Mouse (Mus musculus) stomach, postnatal 0 days (tissue): Measurements from ENCODE around the gene Efna1. TPM values are rescaled to one million over a fixed set of nuclear protein-coding genes. Genes with fewer than 3 reads are reported as not detected.

Experiments used
- ATAC-seq: fragments of 200-750 bp; cut with Nextera tagmentation; 2 replicates; pipeline ENCODE4 v1.8.0; 2017; ENCODE audit not compliant: low FRiP score, low TSS enrichment
- DNase-seq: peaks from one replicate; pipeline ENCODE4 v3.0.0-alpha.2; 2016; ENCODE audit warnings: low spot score
- H3K27ac ChIP-seq: fragments of 300-500 bp; sonication (generic); replicated peaks from 2 replicates; pipeline ENCODE4 v1.5.1; 2014; ENCODE audit warnings: mild to moderate bottlenecking, control low read depth
- H3K27me3 ChIP-seq: fragments of 300-500 bp; sonication (generic); 2 replicates; pipeline ENCODE4 v1.6.1; 2014; ENCODE audit warnings: low read length; ENCODE audit not compliant: control insufficient read depth, insufficient read depth
- H3K36me3 ChIP-seq: fragments of 300-500 bp; sonication (generic); 2 replicates; pipeline ENCODE4 v1.6.1; 2014; ENCODE audit warnings: low read length, mixed read lengths; ENCODE audit not compliant: control insufficient read depth, insufficient read depth
- H3K4me1 ChIP-seq: fragments of 300-500 bp; sonication (generic); replicated peaks from 2 replicates; pipeline ENCODE4 v1.6.1; 2014; ENCODE audit warnings: antibody characterized with exemption; ENCODE audit not compliant: control insufficient read depth, insufficient read depth
- H3K4me2 ChIP-seq: fragments of 300-500 bp; sonication (generic); replicated peaks from 2 replicates; pipeline ENCODE4 v1.6.1; 2014; ENCODE audit warnings: low read depth, mild to moderate bottlenecking, control low read depth, moderate library complexity
- H3K4me3 ChIP-seq: fragments of 300-500 bp; sonication (generic); 2 replicates; pipeline ENCODE4 v1.5.1; 2014; ENCODE audit warnings: low read depth, low read length, control low read depth
- H3K9ac ChIP-seq: fragments of 300-500 bp; sonication (generic); 2 replicates; pipeline ENCODE4 v1.6.1; 2014; ENCODE audit warnings: mild to moderate bottlenecking, low read length, control low read depth, mixed read lengths
- H3K9me3 ChIP-seq: fragments of 300-500 bp; sonication (generic); 2 replicates; pipeline ENCODE4 v1.6.1; 2016; ENCODE audit warnings: low read length; ENCODE audit not compliant: control insufficient read depth
- CTCF ChIP-seq: IDR thresholded peaks from 2 replicates; pipeline ENCODE4 v1.5.1; 2016; ENCODE audit warnings: antibody characterized with exemption, low read depth, mild to moderate bottlenecking, moderate library complexity
- EP300 ChIP-seq: optimal IDR thresholded peaks from 2 replicates; pipeline ENCODE3; 2016; ENCODE audit warnings: antibody characterized with exemption
- WGBS: fragments of 180-500 bp; shearing (Covaris S2); extraction: QIAGEN DNeasy Blood & Tissue Kit; methylation state at CpG from one replicate; pipeline ENCODE4 v1.1.7; 2014; 5-methylcytosine and 5-hydroxymethylcytosine counted together
- polyA plus RNA-seq: library from polyadenylated mRNA; unstranded; fragments of >200 nt; fragmentation: Nextera tagmentation; extraction: Ambion mirVana; gene quantifications from 2 replicates; pipeline ENCODE4 v1.2.1, GENCODE M21; 2015

The Efna1 gene
- polyA plus RNA-seq, 1 experiment from 2014 or later = 36.6 TPM

GRCm38 (mm10) chr3:89318971-89319590 lies 38.1 kb upstream of the Efna1 start:
- H3K36me3 ChIP-seq = no peaks in the 10 kb centered on the region
- 0 out of 2 replicates have a peak overlapping the region, but pooled peaks have one; percentile 30 for H3K27ac ChIP-seq
- peak overlapping the region; percentile 56 for H3K4me3 ChIP-seq
- H3K27me3 ChIP-seq = no peaks in the 10 kb centered on the region
- no peaks in the 10 kb centered on the region for H3K9me3 ChIP-seq
- DNase-seq = no peak
- peaks cover 15% of the 10 kb centered on the region for H3K4me1 ChIP-seq
- TF ChIP-seq EP300 = no peak
- no peak for TF ChIP-seq CTCF
- peak overlapping the region; percentile 49; the same call in 1 of the 2 replicates for H3K9ac ChIP-seq
- no peak for ATAC-seq
- 30% methylated on average over 21 of the region's 21 CpGs for WGBS
- H3K4me2 ChIP-seq = peak overlapping the region; percentile 99

DNA sequence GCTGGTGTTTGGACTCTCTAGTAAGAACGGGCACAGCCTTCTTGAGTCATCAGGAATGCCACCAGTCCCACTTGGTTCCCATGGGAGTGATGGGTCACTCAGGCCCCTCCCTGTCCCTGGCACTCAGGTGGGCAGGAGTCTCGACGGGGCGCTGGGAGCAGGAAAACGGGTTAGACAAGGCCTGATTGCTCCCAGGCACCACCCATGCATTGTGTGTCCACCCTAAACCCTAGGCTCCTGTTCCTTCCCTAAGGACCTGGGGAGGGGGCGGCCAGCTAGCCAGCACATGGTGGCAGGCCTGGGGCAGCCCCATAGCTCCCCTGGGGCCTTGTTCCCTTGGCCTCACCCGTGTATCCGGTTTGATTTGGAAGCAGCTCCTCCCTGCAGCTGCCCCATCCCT lies 37.4 kb upstream of the Efna1 start:
- H3K36me3 ChIP-seq = no peaks in the 10 kb centered on the region
- H3K27ac ChIP-seq = peak overlapping the region; percentile 58; the same call in 1 of the 2 replicates
- no peak for DNase-seq
- 62% methylated on average over 8 of the region's 8 CpGs for WGBS
- TF ChIP-seq CTCF (no peak), EP300 (no peak)
- no peak overlapping the region for H3K9ac ChIP-seq
- no peak overlapping the region for H3K4me2 ChIP-seq
- H3K4me3 ChIP-seq = no peak overlapping the region
- H3K9me3 ChIP-seq = no peaks in the 10 kb centered on the region
- H3K4me1 ChIP-seq = peaks cover 15% of the 10 kb centered on the region
- no peaks in the 10 kb centered on the region for H3K27me3 ChIP-seq
- ATAC-seq = no peak

GRCm38 (mm10) chr3:89317246-89317645 lies 36.3 kb upstream of the Efna1 start:
- Histone ChIP-seq H3K9ac (no peak overlapping the region), H3K27me3 (no peaks in the 10 kb centered on the region), H3K4me3 (no peak overlapping the region), H3K4me1 (peaks cover 15% of the 10 kb centered on the region), H3K4me2 (no peak overlapping the region), H3K36me3 (no peaks in the 10 kb centered on the region), H3K9me3 (no peaks in the 10 kb centered on the region), H3K27ac (no peak overlapping the region)
- no peak for TF ChIP-seq CTCF
- no peak for TF ChIP-seq EP300
- DNase-seq (no peak), ATAC-seq (no peak)
- 65% methylated on average over 6 of the region's 6 CpGs for WGBS

GRCm38 (mm10) chr3:89316833-89317232 lies 35.9 kb upstream of the Efna1 start:
- 0 out of 2 replicates have a peak, but pooled peaks have one; percentile 45 for ATAC-seq
- H3K27me3 ChIP-seq = no peaks in the 10 kb centered on the region
- H3K4me3 ChIP-seq = no peak overlapping the region
- no peaks in the 10 kb centered on the region for H3K36me3 ChIP-seq
- H3K9ac ChIP-seq = no peak overlapping the region
- peak; percentile 79 for DNase-seq
- peak overlapping the region; percentile 57 for H3K4me2 ChIP-seq
- H3K9me3 ChIP-seq = no peaks in the 10 kb centered on the region
- TF ChIP-seq EP300 = no peak
- TF ChIP-seq CTCF = peak; percentile 97
- WGBS = 8% methylated on average over 4 of the region's 4 CpGs
- H3K27ac ChIP-seq = no peak overlapping the region
- H3K4me1 ChIP-seq = peaks cover 15% of the 10 kb centered on the region

DNA sequence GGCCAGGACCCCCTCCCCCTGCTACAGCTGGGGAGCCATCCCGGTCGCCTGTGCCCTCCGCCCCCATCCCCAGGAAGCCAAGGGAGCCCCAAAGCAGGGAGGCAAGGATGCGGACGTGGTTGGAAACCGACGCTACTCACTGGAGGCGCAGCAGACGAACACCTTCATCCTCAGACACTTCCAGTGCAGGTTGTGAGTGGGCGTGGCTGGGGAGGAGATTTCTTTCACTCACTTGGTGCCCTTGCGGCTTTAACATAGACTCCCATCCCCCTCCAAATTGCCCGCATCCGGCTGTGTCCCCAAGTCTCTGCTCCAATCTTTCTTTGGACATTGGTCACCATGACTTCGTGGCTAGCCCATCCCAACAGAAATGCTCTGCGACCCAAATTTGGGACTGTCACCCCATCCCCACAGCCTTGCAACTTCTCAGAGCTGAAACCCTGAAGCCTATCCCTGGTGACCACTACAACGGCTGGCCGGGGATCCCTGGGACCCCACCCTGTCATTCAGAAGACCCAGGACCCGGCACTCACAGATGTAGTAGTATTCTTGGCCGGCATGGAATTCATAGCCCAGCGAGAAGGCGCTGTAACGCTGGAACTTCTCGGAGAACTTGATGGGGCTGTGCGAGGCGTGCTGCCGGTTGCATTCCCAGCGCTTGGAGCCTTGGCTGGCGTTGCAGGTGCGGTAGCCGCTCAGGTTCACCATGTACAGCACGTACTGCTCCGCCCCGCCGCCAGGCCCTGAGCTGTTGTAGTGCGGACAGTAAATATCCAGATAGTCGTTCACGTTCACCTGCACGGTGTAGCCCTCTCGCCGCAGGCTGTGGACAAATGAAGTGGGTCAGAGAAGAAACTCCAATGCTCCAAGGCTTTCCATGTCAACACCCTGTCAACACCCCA lies 35.2 kb upstream of the Efna1 start:
- ATAC-seq (no peak; the same call in 1 of the 2 replicates), DNase-seq (peak; percentile 52)
- Histone ChIP-seq H3K36me3 (no peaks in the 10 kb centered on the region), H3K9me3 (no peaks in the 10 kb centered on the region), H3K27me3 (no peaks in the 10 kb centered on the region), H3K4me3 (peak overlapping the region; percentile 31; the same call in 1 of the 2 replicates), H3K27ac (no peak overlapping the region), H3K9ac (peak overlapping the region; percentile 31), H3K4me1 (peaks cover 13% of the 10 kb centered on the region), H3K4me2 (peak overlapping the region; percentile 57)
- TF ChIP-seq EP300 (no peak), CTCF (no peak)
- WGBS = 13% methylated on average over 40 of the region's 40 CpGs
